Mouse (Mus musculus) liver (tissue): Measurements from ENCODE around the gene Gm37240.

ENCODE experiments used
- DNase-seq: peaks from one replicate; pipeline ENCODE4 v3.0.0-alpha.2; 2020; ENCODE audit warnings: mixed read lengths

Gm37240 gene

DNA sequence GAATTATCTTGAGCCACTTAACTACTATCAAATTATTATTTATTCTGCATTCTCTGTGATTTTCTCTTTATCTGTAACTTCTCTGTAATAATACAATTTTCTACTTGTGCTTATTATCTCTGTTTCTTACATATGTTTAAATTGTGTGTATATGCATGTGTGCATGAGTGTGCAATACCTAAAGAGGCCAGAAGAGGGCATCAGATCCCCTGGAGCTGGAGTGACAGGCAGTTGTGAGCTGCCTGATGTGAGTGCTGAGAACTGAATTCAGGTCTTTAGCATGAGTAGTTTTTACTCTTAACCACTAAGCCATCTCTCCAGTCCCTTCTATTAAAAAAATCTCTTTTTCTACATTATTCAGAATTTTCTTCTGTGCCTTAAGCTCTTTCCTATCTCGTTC, 406.7 kb downstream of the Gm37240 start:
- no peak for DNase-seq

- DNase-seq, result no peak
These were observed 408.6 kb downstream of the Gm37240 start for GRCm38 (mm10) chr3:85478731-85479130.

DNA sequence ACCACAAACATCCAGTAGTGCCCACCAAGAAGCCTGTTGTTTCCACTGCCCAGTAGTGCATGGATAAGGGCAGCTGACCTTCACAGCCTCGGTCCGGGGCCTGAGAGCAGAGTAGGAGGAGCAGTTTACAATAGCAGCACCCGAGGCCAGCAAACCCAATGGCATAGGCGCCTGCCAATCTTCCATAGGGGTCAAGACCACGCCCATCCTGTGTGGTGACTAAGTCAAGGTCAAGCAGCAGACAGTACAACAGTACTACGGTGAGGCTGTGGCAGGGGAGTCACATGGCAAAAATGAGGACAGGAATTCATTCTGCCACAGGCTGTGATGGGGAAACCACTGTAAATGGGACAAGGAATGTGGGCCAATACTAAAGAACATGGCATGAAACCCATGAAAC, 417.6 kb downstream of the Gm37240 start:
- no peak for DNase-seq

GRCm38 (mm10) chr3:85468995-85469394, 418.3 kb downstream of the Gm37240 start:
- DNase-seq, result no peak

- no peak for DNase-seq
These were observed 421.9 kb downstream of the Gm37240 start for GRCm38 (mm10) chr3:85465283-85466025.

DNA sequence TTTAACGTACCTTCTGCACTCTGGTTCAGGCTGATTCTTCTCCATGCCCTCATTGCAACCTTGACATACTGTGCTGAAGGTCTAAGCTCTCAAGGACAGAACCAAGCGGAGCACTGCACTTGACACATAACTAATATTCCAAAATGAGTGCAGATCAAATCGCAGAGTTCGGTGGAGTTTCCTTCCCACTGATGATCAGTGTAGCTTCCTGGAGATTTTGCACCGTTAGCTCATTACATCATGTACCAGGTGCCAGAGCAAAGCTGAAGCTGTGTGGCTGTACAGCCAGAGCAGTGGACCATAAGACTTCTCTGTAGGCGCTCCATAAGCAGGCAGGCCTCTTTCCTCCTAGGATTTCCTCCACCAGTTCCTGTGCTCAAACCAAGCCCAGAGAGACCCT, 427.3 kb downstream of the Gm37240 start:
- no peak for DNase-seq

GRCm38 (mm10) chr3:85456983-85457382, 430.3 kb downstream of the Gm37240 start:
- DNase-seq, result no peak

DNA sequence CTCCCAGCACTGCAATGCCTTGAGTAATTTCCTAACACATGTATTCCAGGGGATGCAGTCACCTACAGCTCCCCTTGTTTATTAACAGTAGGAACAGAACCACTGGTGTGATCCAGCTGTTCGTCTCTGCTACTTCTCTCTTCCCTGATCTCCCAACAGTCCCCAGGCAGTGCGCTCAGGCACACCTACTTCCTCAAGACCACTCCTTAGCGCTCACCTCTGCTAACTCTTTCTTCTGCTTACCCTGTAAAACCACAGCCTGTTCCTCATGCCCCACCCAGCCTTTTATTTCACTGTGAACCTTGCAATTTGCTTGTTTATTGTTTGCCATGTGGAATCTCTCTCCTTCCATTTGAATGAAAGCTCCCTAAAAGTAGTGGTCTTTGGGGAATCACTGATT, 431.9 kb downstream of the Gm37240 start:
- DNase-seq, result no peak

GRCm38 (mm10) chr3:85454001-85454400, 433.3 kb downstream of the Gm37240 start:
- no peak for DNase-seq

- no peak for DNase-seq
These were observed 437.9 kb downstream of the Gm37240 start for GRCm38 (mm10) chr3:85449461-85449860.

DNA sequence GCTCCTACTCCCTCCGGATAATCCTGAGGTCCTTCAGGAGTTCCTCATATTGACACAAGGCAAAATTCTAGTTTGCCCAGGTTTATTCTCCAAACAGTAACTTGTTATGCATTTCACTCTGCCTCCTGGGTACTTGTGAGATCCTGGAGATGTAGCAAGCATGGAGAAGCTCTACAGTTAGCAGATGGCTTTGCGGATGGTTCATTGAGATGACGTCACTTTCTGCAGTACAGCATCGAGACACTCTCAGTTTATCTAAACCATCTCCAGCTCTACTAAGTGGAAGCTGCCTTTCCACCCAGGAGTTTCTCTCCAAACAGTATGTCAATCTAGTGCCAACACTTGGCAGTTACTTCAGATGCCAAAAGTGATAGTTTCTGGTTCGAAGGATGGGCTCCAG, 444.5 kb downstream of the Gm37240 start:
- DNase-seq, result no peak

- no peak for DNase-seq
These were observed 445.1 kb downstream of the Gm37240 start for GRCm38 (mm10) chr3:85442261-85442660.

- DNase-seq, result no peak
These were observed 451.9 kb downstream of the Gm37240 start for GRCm38 (mm10) chr3:85435406-85435805.

DNA sequence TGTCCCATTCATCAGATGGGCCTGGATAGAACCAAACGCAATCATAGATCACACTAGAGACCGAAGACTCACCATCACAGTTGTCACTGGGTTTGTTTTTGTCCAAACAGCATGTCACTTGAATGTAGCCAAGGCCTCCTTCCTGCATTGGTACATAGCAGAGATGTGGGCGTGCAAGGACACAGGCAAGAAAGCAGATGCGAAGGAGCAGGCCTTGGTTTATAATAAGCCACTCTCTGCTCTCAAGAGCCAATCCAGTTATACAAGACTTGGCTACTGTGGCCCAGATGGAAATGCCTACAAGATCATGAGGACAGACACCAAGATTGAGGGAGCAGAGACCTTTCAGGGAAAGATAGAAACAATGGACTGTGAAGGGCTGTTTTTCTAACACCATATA, 456.1 kb downstream of the Gm37240 start:
- no peak for DNase-seq

GRCm38 (mm10) chr3:85423376-85423997, 463.8 kb downstream of the Gm37240 start:
- DNase-seq, result no peak

DNA sequence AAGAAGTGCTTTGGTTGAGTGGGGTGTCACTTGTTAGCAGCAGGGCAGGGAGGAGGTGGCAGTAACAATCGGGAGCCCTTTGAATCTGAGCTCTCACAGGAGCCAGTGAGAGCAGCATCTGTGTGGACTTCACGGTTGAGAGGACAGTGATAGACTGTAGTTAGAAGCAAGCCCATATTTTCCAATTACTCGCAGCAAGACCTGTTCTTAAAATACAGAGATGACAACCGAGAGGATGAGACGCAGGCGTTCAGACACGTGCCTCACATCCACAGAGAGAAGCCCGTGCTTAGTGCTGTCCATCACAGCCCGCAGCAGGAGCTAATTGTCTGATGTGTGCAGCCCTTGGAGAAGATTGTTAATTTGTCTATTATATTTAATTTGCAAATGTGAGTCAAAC, 465.9 kb downstream of the Gm37240 start:
- DNase-seq, result no peak

DNA sequence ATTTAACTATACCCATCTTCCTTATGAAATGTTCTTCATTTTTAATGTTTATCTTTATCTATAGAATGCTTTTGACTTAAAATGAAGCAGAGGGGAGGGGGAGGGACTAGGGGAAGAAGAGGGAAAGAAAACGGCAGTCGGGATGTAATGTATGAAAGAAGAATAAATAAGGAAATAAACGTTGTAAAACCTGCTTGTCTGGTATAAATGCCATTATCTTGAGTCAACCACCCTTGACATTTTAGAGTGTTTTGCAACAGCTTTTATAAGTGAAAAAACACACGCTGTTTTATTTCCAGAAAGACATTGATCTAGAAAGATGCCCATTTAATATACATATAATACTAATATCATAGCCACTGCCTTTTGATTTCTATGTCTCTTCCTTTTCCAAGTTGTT, 469.7 kb downstream of the Gm37240 start:
- DNase-seq, result no peak

DNA sequence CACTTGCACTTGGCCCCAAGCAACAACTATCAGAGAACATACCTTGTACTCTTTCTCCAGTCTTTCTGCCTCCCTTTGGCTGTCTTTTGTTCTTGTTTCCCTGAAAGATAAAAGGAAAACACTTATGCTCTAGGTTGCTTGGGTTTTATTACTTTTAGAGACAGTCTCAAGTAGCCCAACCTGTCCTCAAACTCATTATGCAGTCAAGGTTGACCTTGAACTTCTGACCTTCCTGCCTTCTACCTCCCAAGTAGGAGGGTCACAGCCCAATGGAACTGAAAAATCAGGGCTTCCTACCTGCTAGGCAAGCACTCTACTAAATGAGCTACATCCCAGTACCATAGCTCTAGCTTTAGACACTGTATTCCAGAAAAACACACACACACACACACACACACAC, 488.5 kb downstream of the Gm37240 start:
- DNase-seq, result no peak

GRCm38 (mm10) chr3:85398483-85398835, 488.9 kb downstream of the Gm37240 start:
- DNase-seq, result no peak

- DNase-seq, result no peak
These were observed 489.4 kb downstream of the Gm37240 start for GRCm38 (mm10) chr3:85397816-85398482.

- no peak for DNase-seq
These were observed 493.9 kb downstream of the Gm37240 start for GRCm38 (mm10) chr3:85393395-85393794.

DNA sequence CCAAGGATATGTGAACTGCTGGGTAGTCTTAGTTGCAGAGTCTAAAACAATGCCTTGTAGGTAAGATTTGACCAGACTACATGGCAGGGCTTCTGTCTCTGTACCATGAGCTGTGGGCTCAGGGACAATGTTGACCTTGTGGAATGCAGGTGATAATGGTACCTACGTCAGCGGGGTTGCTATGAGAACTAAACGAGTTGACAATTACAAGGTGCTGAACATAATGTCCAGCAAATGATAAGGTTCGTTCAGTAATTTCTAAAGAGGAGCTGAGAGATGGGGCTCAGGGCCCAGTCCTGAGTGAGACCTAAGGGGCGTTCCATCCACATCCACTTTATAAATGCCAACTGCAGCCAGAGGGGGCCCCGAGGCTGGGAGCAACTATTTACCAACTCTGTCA, 495.6 kb downstream of the Gm37240 start:
- no peak for DNase-seq

DNA sequence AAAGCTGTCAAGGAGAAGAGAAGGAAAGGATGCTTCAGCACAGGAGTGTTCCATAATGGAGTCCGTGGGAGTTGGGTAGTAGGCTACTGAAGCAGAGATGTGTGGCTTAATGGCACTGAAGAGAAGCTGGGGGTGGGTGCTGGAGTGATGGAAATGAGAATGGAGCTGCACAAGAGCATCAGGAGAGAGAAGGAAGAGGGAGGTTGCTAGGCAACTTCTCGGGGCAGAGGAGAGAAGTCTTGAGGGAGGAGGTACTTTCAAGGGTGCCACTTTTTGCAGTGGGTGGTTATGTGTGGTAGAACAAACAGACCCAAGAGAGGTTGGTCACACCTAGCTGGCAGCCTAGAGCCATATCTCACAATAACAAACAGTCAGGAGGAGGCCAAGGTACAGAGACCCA, 496.2 kb downstream of the Gm37240 start:
- DNase-seq, result no peak

DNA sequence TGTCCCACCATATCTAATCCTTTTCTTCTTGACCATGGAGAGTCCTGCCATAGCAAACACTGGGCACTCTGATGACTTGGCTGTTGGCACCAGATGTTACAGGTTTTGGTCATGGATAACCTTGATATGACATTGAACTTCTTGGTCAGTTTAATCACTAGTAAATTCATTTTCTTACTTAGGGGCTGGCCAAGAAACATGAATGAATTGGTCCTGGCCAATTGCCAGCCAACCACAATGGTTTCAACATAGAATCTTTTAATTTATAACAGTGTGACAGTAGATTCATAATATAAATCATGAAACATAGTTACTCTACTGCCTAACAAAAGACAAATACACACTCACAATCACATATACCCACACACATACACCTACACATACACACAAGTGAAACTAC, 501.9 kb downstream of the Gm37240 start:
- DNase-seq, result no peak
